Mouse (Mus musculus) CH12.LX (cell line): ENCODE measurements around the gene Col19a1. TPM values are rescaled to one million over a fixed set of nuclear protein-coding genes. Genes with fewer than 3 reads are reported as not detected.

Experiments used
- DNase-seq: peaks from one replicate; pipeline ENCODE4 v3.0.0-alpha.2; 2013; ENCODE audit errors: extremely low read depth
- H3K27ac ChIP-seq: 2 replicates; pipeline ENCODE4 v1.5.1; 2012; ENCODE audit warnings: low read depth, mild to moderate bottlenecking, control low read depth, moderate library complexity; ENCODE audit not compliant: insufficient read depth
- H3K27me3 ChIP-seq: replicated peaks from 2 replicates; pipeline ENCODE3; 2012; ENCODE audit warnings: inconsistent platforms
- H3K36me3 ChIP-seq, 2 experiments: replicated peaks in 1 of 2; 2 replicates each; pipeline versions ENCODE3 to v1.6.1; 2012; ENCODE audit warnings: inconsistent platforms in 1 of 2, low read length in 1 of 2, mild to moderate bottlenecking in 1 of 2, mixed read lengths in 1 of 2, moderate library complexity in 1 of 2; ENCODE audit not compliant: control insufficient read depth in 1 of 2, insufficient read depth in 1 of 2
- H3K4me1 ChIP-seq, 2 experiments: 2 replicates each; pipeline ENCODE4 v1.6.1; 2012; ENCODE audit warnings: inconsistent platforms in 1 of 2, moderate library complexity in 1 of 2; ENCODE audit not compliant: insufficient read depth in 2 of 2, control insufficient read depth in 1 of 2
- H3K4me2 ChIP-seq: 2 replicates; pipeline ENCODE4 v1.6.1; 2012; ENCODE audit warnings: low read depth, mild to moderate bottlenecking, control low read depth; ENCODE audit not compliant: poor library complexity, insufficient read depth, severe bottlenecking
- H3K4me3 ChIP-seq, 3 experiments: fragments of 150-350 bp in 1 of 3; sonication (generic) in 1 of 3; replicated peaks in 1 of 3; 2 replicates each; pipeline versions ENCODE3 to v1.5.1; 2011 to 2012; ENCODE audit warnings: low read depth in 2 of 3, low read length in 2 of 3, mild to moderate bottlenecking in 2 of 3, moderate library complexity in 2 of 3, control low read depth in 1 of 3, improper control_type of control experiment in 1 of 3, inconsistent platforms in 1 of 3, mixed read lengths in 1 of 3; ENCODE audit not compliant: poor library complexity in 1 of 3
- H3K79me2 ChIP-seq: replicated peaks from 2 replicates; pipeline ENCODE4 v1.6.1; 2012; ENCODE audit warnings: mild to moderate bottlenecking, moderate library complexity; ENCODE audit not compliant: control insufficient read depth, poor library complexity, insufficient read depth, severe bottlenecking; ENCODE audit errors: extremely low read depth
- H3K9ac ChIP-seq: 2 replicates; pipeline ENCODE4 v1.6.1; 2012; ENCODE audit warnings: low read depth, mild to moderate bottlenecking, control low read depth, moderate library complexity; ENCODE audit not compliant: insufficient read depth
- H3K9me3 ChIP-seq: replicated peaks from 2 replicates; pipeline ENCODE3; 2012; ENCODE audit warnings: low read length, inconsistent platforms, mixed read lengths
- BHLHE40 ChIP-seq: IDR thresholded peaks from 2 replicates; pipeline ENCODE4 v1.6.1; 2011; ENCODE audit warnings: mild to moderate bottlenecking, low read depth, low read length, improper control_type of control experiment
- CTCF ChIP-seq, 2 experiments: IDR thresholded peaks in 1 of 2; conservative IDR thresholded peaks in 1 of 2; 2 replicates each; pipeline ENCODE4 v1.5.1; 2011 to 2012; ENCODE audit warnings: low read depth in 2 of 2, low read length in 2 of 2, improper control_type of control experiment in 1 of 2, inconsistent platforms in 1 of 2, mild to moderate bottlenecking in 1 of 2, moderate library complexity in 1 of 2
- E2F4 ChIP-seq: IDR thresholded peaks from 2 replicates; pipeline ENCODE4 v1.6.1; 2011; ENCODE audit warnings: low read depth, low read length, improper control_type of control experiment; ENCODE audit not compliant: insufficient replicate concordance
- ETS1 ChIP-seq: conservative IDR thresholded peaks from 2 replicates; pipeline ENCODE4 v1.6.1; 2012; ENCODE audit warnings: low read depth, mild to moderate bottlenecking, inconsistent platforms, low read length, improper control_type of control experiment, moderate library complexity
- GABPA ChIP-seq: IDR thresholded peaks from 2 replicates; pipeline ENCODE4 v1.6.1; 2012; ENCODE audit warnings: low read depth, low read length, improper control_type of control experiment, inconsistent platforms; ENCODE audit not compliant: insufficient replicate concordance
- HCFC1 ChIP-seq: IDR thresholded peaks from 2 replicates; pipeline ENCODE4 v1.6.1; 2012; ENCODE audit warnings: low read depth, mild to moderate bottlenecking, inconsistent platforms, low read length, improper control_type of control experiment
- JUND ChIP-seq: conservative IDR thresholded peaks from 2 replicates; pipeline ENCODE4 v1.6.1; 2011; ENCODE audit warnings: low read depth, low read length, improper control_type of control experiment
- KAT2A ChIP-seq: IDR thresholded peaks from 2 replicates; pipeline ENCODE4 v1.6.1; 2012; ENCODE audit warnings: low read length, improper control_type of control experiment, inconsistent platforms; ENCODE audit not compliant: insufficient replicate concordance
- MXI1 ChIP-seq: IDR thresholded peaks from 2 replicates; pipeline ENCODE4 v1.6.1; 2011; ENCODE audit warnings: mild to moderate bottlenecking, low read depth, low read length, improper control_type of control experiment
- NELFE ChIP-seq: IDR thresholded peaks from 2 replicates; pipeline ENCODE4 v1.6.1; 2011; ENCODE audit warnings: low read depth, low read length, improper control_type of control experiment
- POLR2AphosphoS2 ChIP-seq: IDR thresholded peaks from 2 replicates; pipeline ENCODE4 v1.6.1; 2011; ENCODE audit warnings: low read depth, low read length, improper control_type of control experiment
- RAD21 ChIP-seq: IDR thresholded peaks from 2 replicates; pipeline ENCODE4 v1.6.1; 2011; ENCODE audit warnings: low read depth, mild to moderate bottlenecking, low read length, improper control_type of control experiment, moderate library complexity
- RCOR1 ChIP-seq: conservative IDR thresholded peaks from 2 replicates; pipeline ENCODE4 v1.6.1; 2012; ENCODE audit warnings: low read depth, mild to moderate bottlenecking, inconsistent platforms, low read length, improper control_type of control experiment
- SIN3A ChIP-seq: IDR thresholded peaks from 2 replicates; pipeline ENCODE4 v1.6.1; 2012; ENCODE audit warnings: low read length, improper control_type of control experiment, inconsistent platforms
- SMC3 ChIP-seq: IDR thresholded peaks from 2 replicates; pipeline ENCODE4 v1.6.1; 2011; ENCODE audit warnings: low read depth, low read length, improper control_type of control experiment
- TBP ChIP-seq: conservative IDR thresholded peaks from 2 replicates; pipeline ENCODE4 v1.6.1; 2011; ENCODE audit warnings: low read depth, low read length, improper control_type of control experiment
- TCF12 ChIP-seq: IDR thresholded peaks from 2 replicates; pipeline ENCODE4 v1.6.1; 2014; ENCODE audit warnings: low read depth, mild to moderate bottlenecking, inconsistent platforms, low read length, improper control_type of control experiment
- USF1 ChIP-seq: IDR thresholded peaks from 2 replicates; pipeline ENCODE4 v1.6.1; 2014; ENCODE audit warnings: low read depth, mild to moderate bottlenecking, inconsistent platforms, low read length, improper control_type of control experiment
- ZC3H11A ChIP-seq: IDR thresholded peaks from 2 replicates; pipeline ENCODE4 v1.6.1; 2012; ENCODE audit warnings: low read depth, mild to moderate bottlenecking, inconsistent platforms, low read length, improper control_type of control experiment
- ZKSCAN1 ChIP-seq: IDR thresholded peaks from 2 replicates; pipeline ENCODE4 v1.6.1; 2012; ENCODE audit warnings: low read depth, inconsistent platforms, low read length, improper control_type of control experiment, borderline replicate concordance
- ZMIZ1 ChIP-seq: IDR thresholded peaks from 2 replicates; pipeline ENCODE4 v1.6.1; 2012; ENCODE audit warnings: low read depth, mild to moderate bottlenecking, inconsistent platforms, low read length, improper control_type of control experiment
- ZNF384 ChIP-seq: IDR thresholded peaks from 2 replicates; pipeline ENCODE4 v1.6.1; 2012; ENCODE audit warnings: low read depth, low read length, improper control_type of control experiment, inconsistent platforms
- dilution Hi-C: fragments of 300-500 bp; cut with MboI; formaldehyde crosslinking; loops from 2 replicates; pipeline ENCODE4 v1.14.3; 2020; ENCODE audit warnings: low sequenced_read_pairs; ENCODE audit not compliant: extremely low pct_unique_long_range_greater_than_20kb, extremely low pct_ligation_motif_present
- in situ Hi-C: fragments of 300-500 bp; cut with MboI; formaldehyde crosslinking; loops from 3 replicates; pipeline ENCODE4 v1.14.3; 2019; ENCODE audit warnings: low sequenced_read_pairs, low pct_ligation_motif_present, low pct_unique_long_range_greater_than_20kb, mixed read lengths
- polyA plus RNA-seq: library from polyadenylated mRNA; unstranded; fragments of >175 nt; gene quantifications from 2 replicates; pipeline ENCODE4 v1.2.1, GENCODE M21; 2012; ENCODE audit warnings: low read depth; ENCODE audit not compliant: insufficient read length
- total RNA-seq, 2 experiments: library from RNA; depleted of rRNA; stranded (reverse); fragments of 300-350 nt in 1 of 2; fragments of >200 nt in 1 of 2; gene quantifications; 2 replicates each; pipeline ENCODE4 v1.2.3; 2012 to 2014

Gene Col19a1
- total and polyA plus RNA-seq, 3 experiments: not detected

GRCm38 (mm10) chr1:24226941-24227711 is 360.1 kb downstream of the Col19a1 start:
- no peaks in the 10 kb centered on the region for H3K27me3 ChIP-seq
- TF ChIP-seq JUND (no peak), SMC3 (no peak), POLR2AphosphoS2 (no peak), USF1 (no peak), MXI1 (no peak), GABPA (no peak), E2F4 (no peak), ZMIZ1 (no peak), HCFC1 (no peak), ZNF384 (no peak), RAD21 (no peak)
- H3K79me2 ChIP-seq: no peaks in the 10 kb centered on the region
- no peak for DNase-seq
- no peak overlapping the region for H3K4me3 ChIP-seq
- in situ Hi-C loops (no loop called here), dilution Hi-C loops (no loop called here)
- H3K9ac ChIP-seq: no peak overlapping the region
- no peaks in the 10 kb centered on the region; a peak in 1 of 4 replicates for H3K4me1 ChIP-seq
- no peak overlapping the region for H3K4me2 ChIP-seq
- H3K36me3 ChIP-seq: no peaks in the 10 kb centered on the region
- no peaks in the 10 kb centered on the region for H3K9me3 ChIP-seq
- no peak overlapping the region for H3K27ac ChIP-seq

GRCm38 (mm10) chr1:24225825-24226526 is 361.3 kb downstream of the Col19a1 start:
- H3K79me2 ChIP-seq: no peaks in the 10 kb centered on the region
- H3K27me3 ChIP-seq: no peaks in the 10 kb centered on the region
- no peak overlapping the region for H3K27ac ChIP-seq
- TF ChIP-seq JUND: no peak
- TF ChIP-seq TBP: no peak
- TF ChIP-seq NELFE: no peak
- no peak for TF ChIP-seq BHLHE40
- TF ChIP-seq RCOR1: no peak
- no peak for TF ChIP-seq HCFC1
- TF ChIP-seq ZC3H11A: no peak
- TF ChIP-seq ETS1: no peak
- no peak for TF ChIP-seq SIN3A
- TF ChIP-seq RAD21: no peak
- TF ChIP-seq POLR2AphosphoS2: no peak
- no peak for TF ChIP-seq USF1
- no peak for TF ChIP-seq KAT2A
- no peak for TF ChIP-seq ZKSCAN1
- no peak for TF ChIP-seq ZMIZ1
- no peak for TF ChIP-seq TCF12
- TF ChIP-seq CTCF (conservative IDR thresholded peaks at IDR 0.05 in 1 of 2, IDR thresholded peaks at IDR 0.05 in 1 of 2; ENCODE audit: low read depth in 2 of 2, low read length in 2 of 2): no peak
- no peak overlapping the region for H3K9ac ChIP-seq
- in situ Hi-C loops (no loop called here), dilution Hi-C loops (no loop called here)
- no peak overlapping the region for H3K4me3 ChIP-seq
- no peaks in the 10 kb centered on the region for H3K36me3 ChIP-seq
- no peaks in the 10 kb centered on the region for H3K9me3 ChIP-seq
- no peak for DNase-seq
- no peak overlapping the region for H3K4me2 ChIP-seq
- H3K4me1 ChIP-seq: no peaks in the 10 kb centered on the region; a peak in 1 of 4 replicates
